ENCODE assay signal across 23 mouse cellular contexts in genomic region chr9:32680201-32680600, GRCm38 (mm10).
"Had no signal": no experiment of that assay in that cellular context is flagged by ENCODE, and none has a peak within 500 bp of the region (broad histone marks: within the 10 kb centered on the region; RNA-seq: fewer than 3 reads in every experiment).

No protein-coding gene starts in this region.

- ATAC-seq: liver, postnatal 0 days; lung, postnatal 0 days; midbrain, embryonic 16.5 days had no signal

- H3K36me3 ChIP-seq: liver, embryonic 15.5 days; lung, embryonic 15.5 days; midbrain, embryonic 10.5 days; midbrain, embryonic 12.5 days; neural tube, embryonic 13.5 days; neural tube, embryonic 15.5 days; stomach, embryonic 15.5 days had no signal

- H3K27ac ChIP-seq: liver, embryonic 15.5 days; lung, embryonic 15.5 days; midbrain, embryonic 10.5 days; midbrain, embryonic 12.5 days; neural tube, embryonic 13.5 days; neural tube, embryonic 15.5 days; stomach, embryonic 15.5 days; stomach, postnatal 0 days had no signal

- H3K9ac ChIP-seq: liver, embryonic 15.5 days; liver, postnatal 0 days; lung, embryonic 15.5 days; midbrain, embryonic 12.5 days; neural tube, embryonic 13.5 days; neural tube, embryonic 15.5 days; stomach, embryonic 15.5 days had no signal

- DNase-seq: liver, postnatal 0 days; lung, adult 2 months; lung, postnatal 14 days; lung, postnatal 36 days; midbrain, embryonic 14.5 days; retina, postnatal 1 day; right cerebral cortex, adult 18-20 months; right cerebral cortex, postnatal 25 days; right cerebral cortex, postnatal 4 days; spleen, adult 18-20 months; thymus, adult 2 months; thymus, postnatal 25 days had no signal

- H3K4me3 ChIP-seq: liver, embryonic 15.5 days; lung, embryonic 15.5 days; midbrain, embryonic 10.5 days; midbrain, embryonic 12.5 days; myocyte; neural tube, embryonic 13.5 days; neural tube, embryonic 15.5 days; stomach, embryonic 15.5 days had no signal

- H3K27me3 ChIP-seq: lung, embryonic 15.5 days; stomach, embryonic 15.5 days had no signal
